Mouse (Mus musculus) kidney, adult 2 months (tissue): ENCODE results near the gene Larp1b. TPM values are rescaled to one million over a fixed set of nuclear protein-coding genes. Genes with fewer than 3 reads are reported as not detected.

Source experiments
- DNase-seq: peaks from one replicate; pipeline ENCODE4 v3.0.0; 2021
- H3K27ac ChIP-seq: fragments of 200-500 bp; 2 replicates; pipeline ENCODE4 v1.5.1; 2012; ENCODE audit warnings: low read depth, low read length, control low read depth, inconsistent platforms; ENCODE audit not compliant: insufficient read depth
- H3K27me3 ChIP-seq: fragments of 200-500 bp; replicated peaks from 2 replicates; pipeline ENCODE4 v1.6.1; 2012; ENCODE audit warnings: mild to moderate bottlenecking, moderate library complexity, low read length, inconsistent platforms; ENCODE audit not compliant: control insufficient read depth, insufficient read depth
- H3K36me3 ChIP-seq: fragments of 200-500 bp; 2 replicates; pipeline ENCODE4 v1.6.1; 2012; ENCODE audit warnings: mild to moderate bottlenecking, moderate library complexity, low read length, inconsistent platforms; ENCODE audit not compliant: control insufficient read depth, insufficient read depth
- H3K4me1 ChIP-seq: fragments of 200-500 bp; 2 replicates; pipeline ENCODE4 v1.6.1; 2011; ENCODE audit warnings: low read length; ENCODE audit not compliant: control insufficient read depth, insufficient read depth
- H3K4me3 ChIP-seq: fragments of 200-500 bp; 2 replicates; pipeline ENCODE4 v1.5.1; 2011; ENCODE audit warnings: mild to moderate bottlenecking, low read depth, low read length, control low read depth; ENCODE audit not compliant: insufficient read depth
- CTCF ChIP-seq: fragments of 200-500 bp; conservative IDR thresholded peaks from 2 replicates; pipeline ENCODE4 v1.5.1; 2011; ENCODE audit warnings: low read depth, mild to moderate bottlenecking, control low read depth, low read length, moderate library complexity, mixed read lengths; ENCODE audit not compliant: insufficient read depth, insufficient read length
- POLR2A ChIP-seq: fragments of 200-500 bp; IDR thresholded peaks from one replicate; pipeline ENCODE4 v1.6.1; 2011; ENCODE audit warnings: low read depth, low read length, control low read depth
- WGBS: fragments of 180-500 bp; shearing (Covaris S2); methylation state at CpG from one replicate; pipeline ENCODE4 v1.1.7; 2018; 5-methylcytosine and 5-hydroxymethylcytosine counted together
- polyA plus RNA-seq: library from polyadenylated mRNA; depleted of rRNA; stranded (reverse); fragments of >200 nt; gene quantifications from 2 replicates; pipeline ENCODE4 v1.2.3, GENCODE M21; 2012

The Larp1b gene
- polyA plus RNA-seq, 1 experiment: 15.6 TPM

GRCm38 (mm10) chr3:40995161-40995560 is 45.5 kb downstream of the Larp1b start:
- H3K4me3 ChIP-seq: no peak overlapping the region
- peaks cover 4% of the 10 kb centered on the region; the same call in 1 of the 2 replicates for H3K4me1 ChIP-seq
- H3K36me3 ChIP-seq: peaks cover 2% of the 10 kb centered on the region; the same call in 1 of the 2 replicates
- peak; percentile 12 for DNase-seq
- TF ChIP-seq POLR2A (no peak), CTCF (no peak)
- H3K27ac ChIP-seq: no peak overlapping the region
- H3K27me3 ChIP-seq: no peaks in the 10 kb centered on the region
- WGBS: 57% methylated on average over 1 of the region's 1 CpGs

- no peak for DNase-seq
- Histone ChIP-seq H3K4me1 (no peaks in the 10 kb centered on the region), H3K27me3 (no peaks in the 10 kb centered on the region), H3K4me3 (no peak overlapping the region), H3K27ac (no peak overlapping the region), H3K36me3 (no peaks in the 10 kb centered on the region)
- WGBS: 73% methylated on average over 8 of the region's 8 CpGs
- TF ChIP-seq CTCF (no peak), POLR2A (no peak)
Observed at GRCm38 (mm10) chr3:41009315-41009714, 59.7 kb downstream of the Larp1b start.

- Histone ChIP-seq H3K27me3 (no peaks in the 10 kb centered on the region), H3K27ac (no peak overlapping the region), H3K36me3 (no peaks in the 10 kb centered on the region), H3K4me3 (no peak overlapping the region), H3K4me1 (no peaks in the 10 kb centered on the region)
- TF ChIP-seq CTCF (no peak), POLR2A (no peak)
- no peak for DNase-seq
- WGBS: 95% methylated on average over 3 of the region's 3 CpGs
Observed at GRCm38 (mm10) chr3:41009990-41010389, 60.4 kb downstream of the Larp1b start.

- no peak overlapping the region for H3K27ac ChIP-seq
- H3K4me1 ChIP-seq: no peaks in the 10 kb centered on the region
- DNase-seq: peak; percentile 51
- 70% methylated on average over 6 of the region's 6 CpGs for WGBS
- no peak overlapping the region for H3K4me3 ChIP-seq
- no peaks in the 10 kb centered on the region for H3K27me3 ChIP-seq
- no peaks in the 10 kb centered on the region for H3K36me3 ChIP-seq
- TF ChIP-seq POLR2A: no peak
- no peak for TF ChIP-seq CTCF
Observed at GRCm38 (mm10) chr3:41010701-41011100, 61.1 kb downstream of the Larp1b start.

- Histone ChIP-seq H3K27me3 (no peaks in the 10 kb centered on the region), H3K27ac (no peak overlapping the region), H3K36me3 (no peaks in the 10 kb centered on the region), H3K4me1 (no peaks in the 10 kb centered on the region), H3K4me3 (no peak overlapping the region)
- WGBS: 96% methylated on average over 7 of the region's 7 CpGs
- TF ChIP-seq CTCF (no peak), POLR2A (no peak)
- DNase-seq: no peak
Observed at GRCm38 (mm10) chr3:41012451-41012850, 62.8 kb downstream of the Larp1b start.

GRCm38 (mm10) chr3:41014946-41015345 is 65.3 kb downstream of the Larp1b start:
- WGBS: 76% methylated on average over 6 of the region's 6 CpGs
- no peak overlapping the region for H3K4me3 ChIP-seq
- no peaks in the 10 kb centered on the region for H3K27me3 ChIP-seq
- no peaks in the 10 kb centered on the region for H3K36me3 ChIP-seq
- no peak for DNase-seq
- H3K27ac ChIP-seq: no peak overlapping the region
- H3K4me1 ChIP-seq: peaks cover 2% of the 10 kb centered on the region; the same call in 1 of the 2 replicates
- TF ChIP-seq POLR2A: no peak
- no peak for TF ChIP-seq CTCF

GRCm38 (mm10) chr3:41018022-41018608 is 68.5 kb downstream of the Larp1b start:
- H3K36me3 ChIP-seq: no peaks in the 10 kb centered on the region
- H3K4me1 ChIP-seq: peaks cover 2% of the 10 kb centered on the region; the same call in 1 of the 2 replicates
- 0 out of 2 replicates have a peak overlapping the region, but pooled peaks have one; percentile 11 for H3K27ac ChIP-seq
- 59% methylated on average over 3 of the region's 3 CpGs for WGBS
- peak; percentile 63 for DNase-seq
- no peak overlapping the region for H3K4me3 ChIP-seq
- TF ChIP-seq POLR2A: no peak
- no peak for TF ChIP-seq CTCF
- no peaks in the 10 kb centered on the region for H3K27me3 ChIP-seq
